Comparison of ENCODE assay signal across 8 mouse cellular contexts in the genomic region with DNA sequence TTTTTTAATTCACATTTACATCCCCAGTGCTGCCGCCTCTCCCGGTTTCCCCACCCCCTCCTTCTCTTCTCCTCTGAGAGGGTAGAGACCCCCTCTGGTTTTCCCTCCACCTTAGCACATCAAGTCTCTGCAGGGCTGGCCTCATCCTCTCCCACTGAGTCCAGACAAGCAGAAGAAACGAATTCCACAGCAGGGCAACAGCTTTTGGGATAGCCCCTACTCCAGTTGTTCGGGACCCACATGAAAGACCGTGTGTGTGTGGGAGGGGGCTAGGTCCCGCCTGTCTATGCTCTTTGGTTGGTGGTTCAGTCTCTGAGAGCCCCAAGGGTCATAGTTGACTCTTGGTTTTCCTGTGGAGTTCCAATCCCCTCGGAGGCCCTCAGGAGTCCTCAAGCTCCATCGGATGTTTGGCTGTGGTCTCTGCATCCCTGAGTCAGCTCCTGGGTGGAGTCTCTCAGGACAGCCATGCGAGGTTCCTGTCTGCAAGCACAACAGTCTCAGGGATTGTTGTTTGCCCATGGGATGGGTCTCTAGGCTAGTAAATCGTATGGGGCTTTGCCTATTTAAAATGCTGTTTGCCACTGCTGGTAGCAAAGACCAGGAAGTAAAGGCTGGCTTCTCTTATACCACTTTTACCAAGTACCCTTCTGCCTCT. TPM values are rescaled to one million over a fixed set of nuclear protein-coding genes. Genes with fewer than 3 reads are reported as not detected.
DNase-seq lines count a peak whose midpoint lies in the region; ATAC-seq and TF ChIP-seq lines count a peak whose summit lies in the region.

No protein-coding gene starts in this region.

- H3K9me3 ChIP-seq in forebrain, postnatal 0 days (ENCODE audit: low read length), result no peaks in the 10 kb centered on the region
- no peaks in the 10 kb centered on the region for H3K9me3 ChIP-seq in limb, embryonic 10.5 days (replicated peaks)
- H3K9me3 ChIP-seq in midbrain, postnatal 0 days (ENCODE audit: low read length), result no peaks in the 10 kb centered on the region

- peak; percentile 66 for ATAC-seq in forebrain, postnatal 0 days
- peak; percentile 70 for ATAC-seq in midbrain, postnatal 0 days (ENCODE audit: low FRiP score)

- peak overlapping the region; percentile 68 for H3K9ac ChIP-seq in forebrain, postnatal 0 days
- peak overlapping the region; percentile 61 for H3K9ac ChIP-seq in midbrain, postnatal 0 days (replicated peaks; ENCODE audit: low read length, poor library complexity, severe bottlenecking)

- peaks cover 22% of the 10 kb centered on the region for H3K36me3 ChIP-seq in forebrain, postnatal 0 days (ENCODE audit: insufficient read depth)
- H3K36me3 ChIP-seq in limb, embryonic 10.5 days, result peaks cover 33% of the 10 kb centered on the region
- H3K36me3 ChIP-seq in midbrain, postnatal 0 days (ENCODE audit: insufficient read depth, low read length), result peaks cover 19% of the 10 kb centered on the region

- peak overlapping the region; percentile 88 for H3K4me2 ChIP-seq in forebrain, postnatal 0 days (ENCODE audit: low read depth)
- H3K4me2 ChIP-seq in midbrain, postnatal 0 days (ENCODE audit: low read depth, low read length, poor library complexity, severe bottlenecking), result peak overlapping the region; percentile 91

- peak overlapping the region; percentile 93 for H3K27ac ChIP-seq in forebrain, postnatal 0 days (ENCODE audit: low read depth, low read length)
- peak overlapping the region; percentile 87 for H3K27ac ChIP-seq in limb, embryonic 10.5 days
- H3K27ac ChIP-seq in midbrain, postnatal 0 days (ENCODE audit: low read depth, low read length), result peak overlapping the region; percentile 88

- no peaks in the 10 kb centered on the region for H3K27me3 ChIP-seq in forebrain, postnatal 0 days (ENCODE audit: insufficient read depth, low read length)
- no peaks in the 10 kb centered on the region for H3K27me3 ChIP-seq in limb, embryonic 10.5 days (ENCODE audit: low read depth, poor library complexity, severe bottlenecking)
- H3K27me3 ChIP-seq in midbrain, postnatal 0 days (ENCODE audit: insufficient read depth, low read length), result no peaks in the 10 kb centered on the region

- TF ChIP-seq CTCF in forebrain, postnatal 0 days (IDR thresholded peaks at IDR 0.05; ENCODE audit: low read depth), result no peak
- no peak for TF ChIP-seq CTCF in midbrain, postnatal 0 days (IDR thresholded peaks at IDR 0.05)

- peak overlapping the region; percentile 64 for H3K4me3 ChIP-seq in forebrain, postnatal 0 days (ENCODE audit: low read depth, low read length)
- H3K4me3 ChIP-seq in limb, embryonic 10.5 days, result peak overlapping the region; percentile 82
- peak overlapping the region; percentile 65 for H3K4me3 ChIP-seq in midbrain, postnatal 0 days (ENCODE audit: low read depth, low read length)

- H3K4me1 ChIP-seq in forebrain, postnatal 0 days (ENCODE audit: insufficient read depth), result peaks cover 6% of the 10 kb centered on the region
- peaks cover 18% of the 10 kb centered on the region for H3K4me1 ChIP-seq in limb, embryonic 10.5 days
- peaks cover 5% of the 10 kb centered on the region for H3K4me1 ChIP-seq in midbrain, postnatal 0 days (ENCODE audit: insufficient read depth, low read length)

- peak; percentile 28 for DNase-seq in adrenal gland, postnatal 14 days
- no peak for DNase-seq in adrenal gland, adult 8-10 months
- DNase-seq in spleen, postnatal 10 days (ENCODE audit: low spot score in 2 of 2), result peak; percentile 10 to 21
- no peak for DNase-seq in spleen, postnatal 36 days (ENCODE audit: low spot score in 2 of 2)
- peak; percentile 10 for DNase-seq in forebrain, postnatal 0 days
- peak; percentile 36 for DNase-seq in limb, embryonic 10.5 days (ENCODE audit: low spot score)
- no peak for DNase-seq in midbrain, postnatal 0 days (ENCODE audit: low spot score)
- no peak for DNase-seq in ovary, adult 18-20 months (ENCODE audit: low spot score)

- 35% methylated on average over 10 of the region's 10 CpGs for WGBS in forebrain, postnatal 0 days
- 26% methylated on average over 10 of the region's 10 CpGs for WGBS in limb, embryonic 10.5 days
- 27% methylated on average over 10 of the region's 10 CpGs for WGBS in midbrain, postnatal 0 days

RNA-seq across cellular contexts. Expression of a gene that starts 0.7 kb away (rescaled TPM):
- 19.9 and 23.8 TPM in 2 replicates for total RNA-seq in adrenal gland, postnatal 14 days (2021)
- 10 to 100 TPM; 17.7 to 25.4 (median 24.3) TPM for total RNA-seq in adrenal gland, adult 8-10 months (2022)
- 41.7 and 41.9 TPM in 2 replicates for total RNA-seq in forebrain, postnatal 0 days (2014; rRNA removed)
- polyA plus RNA-seq in forebrain, postnatal 0 days (2015; fragmentation: Nextera tagmentation; extraction: Ambion mirVana), result 60.0 and 71.0 TPM in 2 replicates
- 152 and 173 TPM in 2 replicates for polyA plus RNA-seq in limb, embryonic 10.5 days (2016; fragmentation: Nextera tagmentation; extraction: Ambion mirVana)
- 22.8 and 30.3 TPM in 2 replicates for total RNA-seq in midbrain, postnatal 0 days (2014; rRNA removed)
- 42.7 and 44.3 TPM in 2 replicates for polyA plus RNA-seq in midbrain, postnatal 0 days (2015; fragmentation: Nextera tagmentation; extraction: Ambion mirVana)

RNA-seq across cellular contexts. Expression of a gene that starts 26.6 kb away (rescaled TPM):
- 620 and 697 TPM in 2 replicates for total RNA-seq in adrenal gland, postnatal 14 days (2021)
- total RNA-seq in adrenal gland, adult 8-10 months (2022), result 100 to 1,000 TPM; 443 to 619 (median 512) TPM
- total RNA-seq in forebrain, postnatal 0 days (2014; rRNA removed), result 829 and 985 TPM in 2 replicates
- 1,107 and 1,112 TPM in 2 replicates for polyA plus RNA-seq in forebrain, postnatal 0 days (2015; fragmentation: Nextera tagmentation; extraction: Ambion mirVana)
- 1,026 and 1,071 TPM in 2 replicates for polyA plus RNA-seq in limb, embryonic 10.5 days (2016; fragmentation: Nextera tagmentation; extraction: Ambion mirVana)
- 678 and 724 TPM in 2 replicates for total RNA-seq in midbrain, postnatal 0 days (2014; rRNA removed)
- 971 and 1,006 TPM in 2 replicates for polyA plus RNA-seq in midbrain, postnatal 0 days (2015; fragmentation: Nextera tagmentation; extraction: Ambion mirVana)

Comparison
In these comparisons a context has a peak if more than half of its experiments do, and no peak if none do; other contexts are left out.
1. DNase-seq: peak in adrenal gland, postnatal 14 days (single experiment), spleen, postnatal 10 days (2 of 2), forebrain, postnatal 0 days (single experiment) and limb, embryonic 10.5 days (single experiment); none in adrenal gland, adult 8-10 months (single experiment), spleen, postnatal 36 days (0 of 2), midbrain, postnatal 0 days (single experiment) and ovary, adult 18-20 months (single experiment).
2. Peak in every context shown above with its lines, with median percentiles within 50 percentile points of each other: H3K27ac ChIP-seq and H3K4me3 ChIP-seq.